Mouse (Mus musculus) gonadal fat pad, adult 2 months (tissue): ENCODE measurements around the gene Luc7l. TPM values are rescaled to one million over a fixed set of nuclear protein-coding genes. Genes with fewer than 3 reads are reported as not detected.

Source experiments
- DNase-seq: peaks from one replicate; pipeline ENCODE4 v3.0.0-alpha.2; 2012; ENCODE audit warnings: low read depth
- polyA plus RNA-seq: library from polyadenylated mRNA; depleted of rRNA; stranded (reverse); fragments of >200 nt; gene quantifications from 2 replicates; pipeline ENCODE4 v1.2.3, GENCODE M21; 2012; rRNA removed

The Luc7l gene
- 22.4 and 23.9 TPM in 2 replicates for polyA plus RNA-seq

DNA sequence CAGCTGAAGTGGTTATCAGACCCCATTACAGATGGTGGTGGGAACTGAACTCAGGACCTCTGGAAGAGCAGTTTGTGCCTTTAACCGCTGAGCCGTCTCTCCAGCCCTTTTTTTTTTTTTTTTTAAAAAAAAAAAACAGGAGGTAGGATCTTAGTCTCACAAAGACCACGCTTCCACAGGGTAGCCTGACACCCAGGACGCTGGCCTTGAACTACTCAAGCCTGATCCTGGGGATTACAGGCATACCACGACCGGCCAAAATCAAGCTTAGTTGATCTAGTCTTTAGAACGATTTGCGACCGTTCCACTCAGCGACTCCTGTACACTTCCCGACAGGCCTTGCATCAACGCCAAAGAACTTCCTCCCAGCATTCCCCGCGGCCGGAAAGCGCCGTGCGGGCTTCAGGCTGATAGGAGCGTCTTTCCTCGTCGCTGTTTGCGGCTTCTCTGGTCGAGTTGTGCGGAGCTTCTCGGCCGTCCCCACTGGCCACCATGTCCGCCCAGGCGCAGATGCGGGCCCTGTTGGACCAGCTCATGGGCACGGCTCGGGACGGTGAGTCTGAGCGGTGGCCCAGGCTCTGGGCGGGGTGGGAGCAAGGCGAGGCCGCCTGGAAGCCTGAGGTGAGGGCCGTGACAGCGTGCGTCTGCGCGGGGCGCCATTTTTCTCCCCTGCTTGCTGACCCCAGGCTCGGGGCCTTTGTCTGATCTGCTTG is at the start of gene Luc7l:
Gene Luc7l (plus strand): TSS at position 358 of the 713 bp plus-strand sequence.
- no peak for DNase-seq

GRCm38 (mm10) chr17:26203321-26203811 is 49.3 kb upstream of the Luc7l start:
- no peak for DNase-seq

- DNase-seq, result no peak
Observed at GRCm38 (mm10) chr17:26204766-26205165, 47.9 kb upstream of the Luc7l start.

DNA sequence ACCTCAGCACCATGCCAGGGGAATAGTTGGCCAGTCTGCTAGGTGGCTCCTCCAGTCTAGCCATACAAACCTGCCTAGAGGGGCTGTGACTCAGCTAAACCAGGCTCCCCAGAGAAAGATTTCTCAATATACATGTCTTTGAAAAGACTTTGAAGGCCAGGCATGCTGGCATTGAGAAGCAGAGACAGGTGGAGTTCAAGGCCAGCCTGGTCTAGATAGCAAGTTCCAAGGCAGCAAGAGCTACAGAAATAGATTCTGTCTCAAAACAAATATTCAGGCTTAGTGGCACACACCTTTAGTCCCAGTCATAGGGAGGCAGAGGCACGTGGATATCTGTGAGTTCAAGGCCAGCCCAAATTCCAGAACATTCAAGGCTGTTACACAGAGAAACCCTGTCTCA is 46.3 kb upstream of the Luc7l start:
- no peak for DNase-seq

DNA sequence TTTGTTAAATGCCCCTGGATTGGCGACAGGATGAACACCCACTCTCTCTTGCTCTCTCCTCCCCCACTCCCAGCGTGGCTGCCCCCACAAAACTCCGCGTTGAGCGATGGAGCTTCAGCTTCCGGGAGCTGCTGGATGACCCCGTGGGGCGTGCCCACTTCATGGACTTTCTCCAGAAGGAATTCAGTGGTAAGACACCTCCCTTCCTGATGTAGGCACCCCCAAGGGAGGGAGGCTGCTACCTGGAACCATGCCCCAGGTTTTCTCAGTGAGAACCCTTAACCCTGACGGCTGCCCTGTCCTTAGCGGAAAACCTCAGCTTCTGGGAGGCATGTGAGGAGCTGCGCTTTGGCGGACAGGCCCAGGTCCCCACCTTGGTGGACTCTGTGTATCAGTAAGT is 45.0 kb upstream of the Luc7l start, which contains the start of gene Arhgdig:
Gene Arhgdig (minus strand): TSS at position 101 of the 400 bp plus-strand sequence.
- no peak for DNase-seq

- DNase-seq, result no peak
Observed at GRCm38 (mm10) chr17:26212241-26212640, 40.5 kb upstream of the Luc7l start.

GRCm38 (mm10) chr17:26212681-26213080 is 40.0 kb upstream of the Luc7l start:
- DNase-seq, result no peak

GRCm38 (mm10) chr17:26221508-26221907 is 31.2 kb upstream of the Luc7l start:
- DNase-seq, result no peak

- DNase-seq, result no peak
Observed at GRCm38 (mm10) chr17:26225150-26225549, 27.5 kb upstream of the Luc7l start.

DNA sequence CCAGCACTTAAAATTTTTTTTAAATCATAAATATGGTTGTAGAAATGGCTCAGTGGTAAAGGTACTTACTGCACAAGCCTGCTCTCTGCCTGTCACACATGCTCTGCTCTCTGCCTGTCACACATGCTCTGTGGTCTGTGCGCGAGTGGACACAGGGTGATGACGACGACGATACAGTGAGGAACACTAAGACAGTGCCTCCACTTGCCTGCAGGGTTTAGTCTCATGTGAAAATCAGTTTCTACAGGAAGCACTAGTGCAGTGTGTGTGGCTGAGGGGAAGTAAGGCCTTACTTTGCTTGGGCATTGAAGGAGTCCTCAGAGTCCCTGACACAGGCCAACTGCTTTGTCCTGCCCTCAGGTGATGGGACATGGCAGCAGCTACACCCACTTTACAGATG is 22.9 kb upstream of the Luc7l start:
- DNase-seq, result no peak

GRCm38 (mm10) chr17:26231156-26231555 is 21.5 kb upstream of the Luc7l start:
- DNase-seq, result no peak

- no peak for DNase-seq
Observed at GRCm38 (mm10) chr17:26232863-26233262, 19.8 kb upstream of the Luc7l start.

DNA sequence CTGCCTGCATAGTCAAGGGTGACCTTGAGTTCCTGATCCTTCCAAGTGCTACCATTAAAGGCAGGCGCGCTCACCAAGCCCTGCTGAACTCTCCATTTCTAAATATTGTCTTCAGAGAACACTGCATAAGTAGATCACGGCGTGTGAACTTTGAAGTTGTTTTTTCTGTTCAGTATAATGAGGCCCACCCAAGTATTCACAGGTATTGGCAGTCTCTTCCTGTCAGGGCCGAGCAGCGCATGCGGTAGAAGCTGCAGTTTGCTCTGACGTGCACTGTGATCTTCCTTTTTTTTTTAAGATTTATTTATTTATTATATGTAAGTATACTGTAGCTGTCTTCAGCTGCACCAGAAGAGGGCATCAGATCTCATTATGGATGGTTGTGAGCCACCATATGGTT is 18.3 kb upstream of the Luc7l start:
- no peak for DNase-seq

- no peak for DNase-seq
Observed at GRCm38 (mm10) chr17:26235077-26235815, 17.4 kb upstream of the Luc7l start.

GRCm38 (mm10) chr17:26237667-26238066 is 15.0 kb upstream of the Luc7l start:
- DNase-seq, result no peak

- no peak for DNase-seq
Observed at GRCm38 (mm10) chr17:26239551-26239950, 13.1 kb upstream of the Luc7l start.

DNA sequence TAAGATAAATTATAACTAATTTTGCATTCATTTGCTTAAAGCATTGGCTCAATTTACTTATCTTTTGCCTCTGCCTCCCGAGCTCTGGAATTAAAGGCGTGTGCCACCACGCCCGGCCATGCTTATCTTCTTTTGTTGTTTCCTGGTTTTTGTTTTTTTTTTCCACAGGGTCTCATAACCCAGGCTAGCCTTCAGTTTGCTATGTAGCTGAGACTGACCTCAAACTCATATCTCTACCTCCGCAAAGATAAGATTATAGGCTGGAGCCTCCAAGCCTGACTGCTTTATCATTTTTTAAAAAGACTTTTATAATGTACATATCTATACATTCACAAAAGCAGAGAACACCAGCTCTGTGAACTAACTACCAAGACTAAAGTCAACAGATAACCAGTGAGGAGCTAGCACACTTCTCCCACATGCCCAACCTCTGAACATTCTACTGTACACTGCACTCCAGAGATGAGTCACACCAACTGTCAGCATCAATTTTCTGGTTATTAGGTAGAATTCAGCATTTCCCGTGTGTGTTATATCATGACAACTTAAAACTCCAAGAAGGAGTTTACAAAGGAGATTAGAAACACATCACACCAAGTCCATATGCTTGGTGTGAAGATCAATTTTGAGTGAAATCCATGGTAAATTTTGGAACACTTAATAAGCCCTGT is 12.4 kb upstream of the Luc7l start:
- no peak for DNase-seq

DNA sequence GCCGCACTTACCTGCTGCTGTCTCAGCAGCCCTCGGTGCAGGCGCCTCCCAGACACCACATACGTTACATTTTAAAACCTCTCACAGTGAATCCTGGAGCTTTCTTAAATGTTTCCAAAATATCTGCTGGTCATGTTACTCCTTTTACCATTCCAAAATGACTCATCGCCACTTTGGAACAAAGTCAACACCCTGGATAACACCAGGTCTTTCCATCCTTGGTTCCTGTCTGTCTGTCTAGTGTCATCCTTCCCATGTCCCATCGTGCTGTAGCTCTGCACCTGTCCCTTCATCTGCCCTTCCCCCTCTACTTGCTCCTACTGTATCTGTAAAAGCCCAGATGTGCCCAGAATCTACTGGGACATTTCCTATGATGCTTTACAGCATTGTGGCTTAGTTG is 11.7 kb upstream of the Luc7l start:
- no peak for DNase-seq

DNA sequence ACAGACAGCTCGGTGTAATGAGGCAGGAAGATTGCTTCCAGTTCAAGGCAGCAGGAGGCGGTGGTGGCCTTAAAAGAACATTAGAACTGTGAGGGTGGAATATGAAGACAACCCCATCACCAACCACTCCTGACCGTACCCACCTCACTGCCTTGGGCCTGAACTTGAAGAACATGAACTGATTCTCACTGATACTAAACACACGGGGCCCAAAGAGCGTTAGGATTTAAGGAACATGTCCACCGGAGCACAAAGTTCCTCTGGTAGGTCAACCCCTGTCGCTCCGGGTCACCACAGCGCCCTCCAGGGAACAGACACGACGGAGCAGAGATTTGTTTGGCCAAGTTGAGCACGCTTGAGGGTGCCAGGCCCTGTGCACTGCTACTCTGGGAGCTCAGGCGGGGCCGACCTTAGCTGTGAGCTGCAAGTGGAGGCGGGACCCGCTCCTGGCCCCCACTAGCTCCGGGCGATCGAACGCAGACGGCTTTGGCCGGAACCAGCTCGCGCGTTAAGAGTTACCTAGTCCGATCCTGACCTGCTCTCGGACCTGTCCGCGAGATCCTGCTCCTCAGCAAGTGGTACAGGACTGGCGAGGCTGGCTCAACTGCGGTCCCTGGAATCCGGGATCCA is 9.1 kb upstream of the Luc7l start:
- no peak for DNase-seq

- no peak for DNase-seq
Observed at GRCm38 (mm10) chr17:26244101-26244841, 8.4 kb upstream of the Luc7l start, which contains the start of gene Fam234a. TSS of gene Fam234a (minus strand) at chr17:26244242.

- DNase-seq, result no peak
Observed at GRCm38 (mm10) chr17:26251886-26252538, 684 bp upstream of the Luc7l start.
